Mouse (Mus musculus): ENCODE measurements around the gene Iqsec1.

The Iqsec1 gene

DNA sequence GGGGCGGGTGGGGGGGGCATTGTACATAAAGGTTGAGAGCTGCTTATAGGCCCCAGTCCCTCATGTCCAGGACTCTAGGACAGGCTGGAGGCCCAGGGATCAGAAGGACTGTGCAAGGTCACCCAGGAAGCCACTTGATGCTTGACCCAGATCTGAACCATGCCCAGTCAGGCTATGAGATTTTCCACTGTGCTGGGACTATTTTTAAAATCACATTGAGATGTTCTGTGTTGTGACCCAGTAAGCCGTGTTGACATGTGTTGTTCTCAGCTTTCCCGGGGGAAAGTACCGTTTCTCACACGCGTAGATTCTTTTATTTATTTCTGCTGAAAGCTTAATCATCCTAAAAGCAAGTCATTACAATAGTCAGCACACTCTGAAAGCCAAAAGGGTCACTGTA is 372.5 kb downstream of the Iqsec1 start:
- DNase-seq = no peak

DNA sequence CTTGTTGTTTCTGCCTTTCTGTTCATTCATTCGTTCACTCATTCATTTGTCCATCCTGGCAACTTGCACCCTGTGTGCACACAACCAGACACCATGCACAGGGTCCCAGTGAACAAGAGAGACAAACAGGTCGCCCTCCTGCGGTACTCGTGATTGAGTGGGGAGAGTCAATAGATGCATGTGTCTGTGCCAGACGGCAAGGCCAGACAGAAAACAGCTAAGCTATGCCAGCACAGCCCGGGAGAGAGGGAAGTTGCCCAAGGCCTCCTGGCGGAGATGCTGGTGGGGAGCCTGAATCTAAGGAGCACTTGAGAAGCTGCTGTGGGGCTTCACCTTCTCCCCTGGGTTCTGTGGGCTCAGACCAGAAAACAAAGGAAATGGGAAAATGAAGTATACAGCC is 373.1 kb downstream of the Iqsec1 start:
- no peak for DNase-seq

DNA sequence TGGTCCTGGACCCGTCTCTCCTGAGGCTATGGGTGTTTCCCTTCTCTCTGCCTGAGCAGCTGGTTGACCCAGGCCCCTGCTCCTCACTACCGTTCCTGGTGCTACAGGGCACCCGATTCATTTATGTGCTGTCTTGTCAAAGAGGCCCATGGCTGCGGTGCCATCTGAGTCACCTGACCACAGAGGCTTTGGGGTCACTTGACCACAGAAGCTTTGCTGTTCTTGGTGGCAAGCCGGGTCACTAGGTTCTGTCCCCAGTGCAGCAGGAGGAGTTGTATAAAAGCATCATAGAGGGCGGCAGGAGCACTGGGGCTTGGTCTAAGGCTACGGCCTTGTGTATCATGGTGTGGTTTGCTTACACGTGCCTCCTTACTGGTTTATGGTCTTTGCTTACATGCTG is 375.2 kb downstream of the Iqsec1 start:
- DNase-seq = no peak

DNA sequence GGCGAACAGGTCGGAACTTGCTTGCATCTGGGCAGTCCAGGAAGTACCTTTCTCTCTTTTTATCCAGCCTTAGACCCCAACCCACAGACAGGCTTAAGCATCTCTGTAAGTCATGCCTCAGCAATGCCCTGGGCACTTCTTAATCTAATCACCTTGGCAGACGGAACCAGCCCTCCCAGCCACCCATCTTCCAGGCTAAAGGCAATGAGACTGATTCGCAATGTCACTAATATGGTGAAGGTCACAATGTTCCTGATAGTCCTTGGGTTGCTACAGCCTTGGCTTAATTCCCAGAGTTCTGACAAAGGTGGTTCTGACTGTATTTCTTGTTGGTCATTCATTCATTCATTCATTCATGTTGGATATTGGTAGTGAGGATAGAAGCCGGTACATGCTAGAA is 378.2 kb downstream of the Iqsec1 start:
- DNase-seq = no peak

DNA sequence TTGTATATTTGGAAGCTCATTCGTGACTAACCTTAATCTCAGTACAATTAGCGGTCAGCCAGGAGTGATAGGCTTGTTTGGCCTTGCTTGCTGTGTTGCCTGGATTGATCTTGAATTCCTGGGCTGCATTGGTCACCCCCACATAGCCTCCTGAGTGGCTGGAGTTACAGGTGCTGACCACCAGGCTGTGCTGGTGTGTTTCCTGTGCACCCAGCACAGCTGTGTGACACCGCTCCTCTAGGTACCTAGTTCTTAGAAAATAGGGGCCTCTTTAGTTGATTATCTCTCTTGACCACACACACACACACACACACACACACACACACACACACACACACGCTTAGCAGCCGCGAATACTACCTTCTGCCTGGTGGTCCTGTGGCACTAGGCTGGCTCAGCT is 380.3 kb downstream of the Iqsec1 start:
- DNase-seq = no peak

DNA sequence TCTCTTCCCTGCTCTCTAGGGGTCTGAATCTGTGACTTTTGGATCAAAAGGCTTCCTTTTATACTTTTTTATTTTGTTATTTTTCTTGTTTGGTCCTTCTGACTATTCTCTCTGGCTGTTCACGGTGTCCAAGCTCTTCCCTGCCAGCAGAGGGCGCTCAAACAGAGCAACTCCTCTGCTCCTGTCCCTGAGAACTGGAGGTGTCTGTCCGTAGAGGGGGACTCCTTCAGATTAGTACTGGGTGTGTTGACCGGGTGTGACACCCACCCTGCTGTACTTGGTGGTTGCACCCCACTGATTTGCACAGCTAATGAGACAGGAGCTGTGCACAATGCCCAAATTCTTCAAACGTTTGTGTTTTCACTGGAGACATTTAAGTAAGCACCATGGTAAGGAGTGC is 381.3 kb downstream of the Iqsec1 start:
- peak; percentile 80 to 81 for DNase-seq

DNA sequence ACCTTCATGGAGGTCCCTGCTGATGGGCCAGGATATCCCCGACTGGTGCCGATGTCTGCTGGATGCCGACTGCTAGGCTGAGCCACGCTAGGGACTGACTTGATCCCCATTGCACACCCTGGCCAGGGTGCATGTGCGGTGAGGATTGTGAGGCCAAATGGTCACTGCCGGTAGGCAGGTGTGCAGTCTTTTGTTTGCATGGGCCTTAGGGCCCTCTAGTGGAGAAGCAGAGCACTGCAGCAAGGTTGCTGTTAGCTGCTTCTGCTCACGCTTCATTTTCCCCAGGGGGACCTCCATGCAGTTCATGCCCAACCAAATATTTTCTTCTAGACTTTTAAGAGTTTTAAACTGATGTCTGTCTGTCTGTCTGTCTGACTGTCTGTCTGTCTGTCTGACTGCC is 381.9 kb downstream of the Iqsec1 start:
- peak; percentile 78 to 80 for DNase-seq
